Mouse (Mus musculus) G1E (cell line): ENCODE measurements around the gene AL732309.1. TPM values are rescaled to one million over a fixed set of nuclear protein-coding genes. Genes with fewer than 3 reads are reported as not detected.

ENCODE experiments used
- ATAC-seq: 2 replicates; pipeline ENCODE4 v1.8.0; 2016; ENCODE audit warnings: mild to moderate bottlenecking; ENCODE audit not compliant: insufficient number of reproducible peaks, poor library complexity, low FRiP score, severe bottlenecking; ENCODE audit errors: extremely low read depth
- DNase-seq: peaks from one replicate; pipeline ENCODE4 v3.0.0; 2012; ENCODE audit warnings: low spot score
- H3K27me3 ChIP-seq: 2 replicates; pipeline ENCODE4 v1.6.1; 2012; ENCODE audit warnings: mild to moderate bottlenecking, low read length, inconsistent platforms; ENCODE audit not compliant: insufficient read depth
- H3K36me3 ChIP-seq: replicated peaks from 2 replicates; pipeline ENCODE3; 2012; ENCODE audit warnings: mild to moderate bottlenecking, inconsistent platforms
- H3K4me1 ChIP-seq: 2 replicates; pipeline ENCODE4 v1.6.1; 2012; ENCODE audit warnings: low read depth, low read length, inconsistent platforms, mixed read lengths; ENCODE audit not compliant: insufficient read depth
- H3K4me3 ChIP-seq: 2 replicates; pipeline ENCODE4 v1.5.1; 2012; ENCODE audit warnings: low read depth, mild to moderate bottlenecking, inconsistent platforms, low read length, moderate library complexity, mixed read lengths
- H3K9me3 ChIP-seq: replicated peaks from 2 replicates; pipeline ENCODE4 v1.6.1; 2012; ENCODE audit warnings: inconsistent platforms
- CTCF ChIP-seq: IDR thresholded peaks from 2 replicates; pipeline ENCODE4 v1.5.1; 2012; ENCODE audit warnings: low read depth, low read length, inconsistent platforms, mixed read lengths
- GATA1 ChIP-seq: IDR thresholded peaks from 2 replicates; pipeline ENCODE4 v1.6.1; 2012; ENCODE audit warnings: borderline replicate concordance, low read length, inconsistent platforms, mixed read lengths
- GATA2 ChIP-seq: IDR thresholded peaks from 2 replicates; pipeline ENCODE4 v1.6.1; 2012; ENCODE audit warnings: low read depth, low read length, inconsistent platforms, borderline replicate concordance
- POLR2AphosphoS5 ChIP-seq: IDR thresholded peaks from 2 replicates; pipeline ENCODE4 v1.6.1; 2012; ENCODE audit warnings: low read depth, low read length, inconsistent platforms; ENCODE audit not compliant: insufficient replicate concordance
- TAL1 ChIP-seq: conservative IDR thresholded peaks from 2 replicates; pipeline ENCODE4 v1.6.1; 2012; ENCODE audit warnings: low read depth, low read length, inconsistent platforms, mixed read lengths
- polyA plus RNA-seq: library from polyadenylated mRNA; stranded (reverse); fragments of >175 nt; gene quantifications from 2 replicates; pipeline ENCODE4 v1.2.3, GENCODE M21; 2012
- total RNA-seq, 2 experiments: library from RNA; stranded (forward) in 1 of 2; stranded (reverse) in 1 of 2; fragments of 200-1000 nt in 1 of 2; fragments of >200 nt in 1 of 2; fragmentation: Nextera tagmentation in 1 of 2; gene quantifications; 2 replicates each; pipeline ENCODE4 v1.2.3; 2014 to 2017

Gene AL732309.1
- total and polyA plus RNA-seq, 3 experiments, result 1.4 to 6.3 (median 4.2) TPM

GRCm38 (mm10) chr2:25240310-25240709, 6.4 kb downstream of the AL732309.1 start:
- H3K9me3 ChIP-seq, result no peaks in the 10 kb centered on the region
- H3K27me3 ChIP-seq, result peaks cover 51% of the 10 kb centered on the region
- TF ChIP-seq TAL1, result no peak
- TF ChIP-seq GATA2, result no peak
- TF ChIP-seq GATA1, result no peak
- TF ChIP-seq POLR2AphosphoS5, result no peak
- TF ChIP-seq CTCF, result no peak
- no peak overlapping the region; the same call in 1 of the 2 replicates for H3K4me3 ChIP-seq
- peaks cover 23% of the 10 kb centered on the region for H3K36me3 ChIP-seq
- ATAC-seq (no peak), DNase-seq (no peak)
- H3K4me1 ChIP-seq, result peaks cover 87% of the 10 kb centered on the region

DNA sequence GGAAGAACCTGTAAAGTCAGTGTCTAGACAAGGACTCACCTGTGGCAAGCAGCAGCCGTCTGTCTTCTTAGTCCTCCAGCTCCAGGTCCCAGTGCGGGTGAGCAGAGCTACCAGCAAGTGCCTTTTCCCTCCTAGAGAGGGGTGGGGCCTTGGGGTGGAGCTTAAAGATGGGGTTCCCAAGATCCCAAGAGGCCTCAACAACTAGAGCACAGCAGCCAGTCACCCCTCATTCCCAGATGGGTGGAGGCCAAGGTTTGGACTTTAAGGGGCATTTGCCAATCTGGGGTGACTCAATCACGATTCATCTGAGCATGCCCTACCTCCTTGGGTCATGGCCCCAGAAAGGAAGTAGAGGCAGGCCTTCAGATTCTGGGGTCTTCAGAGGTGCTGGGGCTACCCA, 6.9 kb downstream of the AL732309.1 start:
- peaks cover 93% of the 10 kb centered on the region for H3K4me1 ChIP-seq

DNA sequence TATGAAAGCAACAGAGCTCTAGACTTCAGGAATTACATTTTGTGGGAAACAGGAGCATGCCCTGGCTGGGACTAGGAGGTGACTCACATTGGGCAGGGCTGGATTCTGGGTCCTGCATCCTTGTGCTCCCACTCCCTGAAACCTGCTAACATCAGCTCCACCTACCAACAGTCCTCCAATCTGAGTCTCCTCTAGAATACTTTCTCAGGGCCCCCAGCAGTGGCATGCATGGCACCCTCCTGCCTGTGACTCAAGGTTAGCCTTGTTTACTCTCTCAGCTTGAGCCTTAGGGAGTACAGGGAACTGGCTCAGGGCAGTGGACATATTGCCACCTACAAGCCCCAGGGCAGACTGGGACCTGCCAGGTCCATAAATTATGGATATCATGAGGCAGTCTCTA, 8.6 kb downstream of the AL732309.1 start:
- Histone ChIP-seq H3K4me1 (peaks cover 97% of the 10 kb centered on the region), H3K27me3 (peaks cover 48% of the 10 kb centered on the region), H3K9me3 (no peaks in the 10 kb centered on the region), H3K4me3 (no peak overlapping the region), H3K36me3 (peaks cover 1% of the 10 kb centered on the region)
- DNase-seq (no peak), ATAC-seq (no peak)
- TF ChIP-seq POLR2AphosphoS5 (no peak), GATA2 (no peak), GATA1 (no peak)

More for the DNA sequence above, 6.9 kb downstream of the AL732309.1 start:
- H3K27me3 ChIP-seq, result peaks cover 51% of the 10 kb centered on the region
- H3K36me3 ChIP-seq, result peaks cover 18% of the 10 kb centered on the region
- TF ChIP-seq TAL1 (no peak), CTCF (no peak), POLR2AphosphoS5 (no peak), GATA1 (no peak), GATA2 (no peak)
- ATAC-seq (no peak), DNase-seq (no peak)
- H3K9me3 ChIP-seq, result no peaks in the 10 kb centered on the region
- no peak overlapping the region for H3K4me3 ChIP-seq

GRCm38 (mm10) chr2:25237522-25237921, 9.1 kb downstream of the AL732309.1 start:
- Histone ChIP-seq H3K27me3 (peaks cover 42% of the 10 kb centered on the region), H3K4me1 (peaks cover 97% of the 10 kb centered on the region), H3K9me3 (no peaks in the 10 kb centered on the region), H3K36me3 (no peaks in the 10 kb centered on the region), H3K4me3 (no peak overlapping the region)
- no peak for TF ChIP-seq POLR2AphosphoS5
- TF ChIP-seq TAL1, result no peak
- no peak for TF ChIP-seq CTCF
- ATAC-seq (no peak), DNase-seq (no peak)

- no peaks in the 10 kb centered on the region for H3K9me3 ChIP-seq
- peaks cover 41% of the 10 kb centered on the region for H3K27me3 ChIP-seq
- DNase-seq (no peak), ATAC-seq (no peak)
- peaks cover 97% of the 10 kb centered on the region for H3K4me1 ChIP-seq
- H3K4me3 ChIP-seq, result peak within 1 kb of the TSS; percentile 18; the same call in 1 of the 2 replicates
- TF ChIP-seq GATA1 (no peak), TAL1 (no peak), POLR2AphosphoS5 (no peak), CTCF (no peak), GATA2 (no peak)
- H3K36me3 ChIP-seq, result peaks cover 2% of the 10 kb centered on the region
Measured at GRCm38 (mm10) chr2:25236614-25237013, 10.0 kb downstream of the AL732309.1 start, which contains the start of gene Rnf224. TSS of gene Rnf224 (minus strand) at chr2:25236787.

DNA sequence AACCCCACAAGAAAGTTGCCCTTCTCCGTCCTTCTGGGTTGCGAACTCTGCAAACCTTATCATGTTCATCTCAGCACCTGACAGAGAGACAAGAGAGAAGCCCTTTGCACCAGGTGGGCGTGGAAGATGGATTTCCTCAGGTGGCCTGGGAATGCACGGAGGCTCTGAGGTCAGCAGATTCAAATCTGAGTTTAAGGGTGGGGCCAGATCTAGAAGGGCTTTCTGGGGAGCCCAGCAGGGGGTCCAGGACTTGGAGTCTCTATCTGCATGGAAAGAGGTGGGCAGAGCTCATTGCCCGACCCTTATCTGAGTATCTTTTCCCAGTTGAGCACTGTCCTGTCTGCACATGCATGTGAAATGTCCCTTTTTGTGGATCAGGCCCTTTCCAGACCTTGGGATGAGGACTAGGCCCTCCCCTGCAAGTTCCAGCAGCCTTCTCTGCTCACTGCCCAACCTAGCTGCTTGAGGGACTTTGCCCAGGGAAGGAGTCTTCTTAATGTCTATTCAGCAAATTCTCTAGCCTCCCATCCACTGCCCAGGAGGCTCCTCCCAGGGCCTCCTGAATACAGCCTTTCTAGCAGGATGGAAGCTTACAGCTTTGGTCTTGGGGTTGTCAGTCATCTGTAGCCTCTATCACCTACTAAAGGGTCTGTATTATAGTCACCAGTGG, 12.0 kb downstream of the AL732309.1 start:
- no peak for ATAC-seq
- H3K36me3 ChIP-seq, result peaks cover 4% of the 10 kb centered on the region
- H3K4me3 ChIP-seq, result peak overlapping the region; percentile 61; the same call in 1 of the 2 replicates
- H3K27me3 ChIP-seq, result peaks cover 52% of the 10 kb centered on the region
- H3K4me1 ChIP-seq, result peaks cover 97% of the 10 kb centered on the region
- no peak for TF ChIP-seq GATA2
- TF ChIP-seq POLR2AphosphoS5, result no peak
- H3K9me3 ChIP-seq, result no peaks in the 10 kb centered on the region
- DNase-seq, result no peak
